Mouse (Mus musculus) kidney, embryonic 16.5 days (tissue): ENCODE results near the gene Aebp1. TPM values are rescaled to one million over a fixed set of nuclear protein-coding genes. Genes with fewer than 3 reads are reported as not detected.
"Not testable (repeated sequence)": the region's sequence is repeated elsewhere in the genome, so short reads cannot be mapped to it uniquely, and the experiment has no call there.

Source experiments
- ATAC-seq: fragments of 200-750 bp; cut with Nextera tagmentation; 2 replicates; pipeline ENCODE4 v1.8.0; 2017; ENCODE audit warnings: moderate TSS enrichment; ENCODE audit not compliant: low FRiP score, low TSS enrichment
- H3K27ac ChIP-seq: fragments of 300-500 bp; sonication (generic); 2 replicates; pipeline ENCODE4 v1.5.1; 2014; ENCODE audit warnings: low read length
- H3K27me3 ChIP-seq: fragments of 300-500 bp; sonication (generic); 2 replicates; pipeline ENCODE4 v1.6.1; 2014; ENCODE audit warnings: low read length, control low read depth, mixed read lengths; ENCODE audit not compliant: insufficient read depth
- H3K36me3 ChIP-seq: fragments of 300-500 bp; sonication (generic); 2 replicates; pipeline ENCODE4 v1.6.1; 2014; ENCODE audit warnings: low read length, control low read depth, mixed read lengths; ENCODE audit not compliant: insufficient read depth
- H3K4me1 ChIP-seq: fragments of 300-500 bp; sonication (generic); 2 replicates; pipeline ENCODE4 v1.6.1; 2014; ENCODE audit warnings: low read length, control low read depth, mixed read lengths; ENCODE audit not compliant: insufficient read depth
- H3K4me2 ChIP-seq: fragments of 300-500 bp; sonication (generic); replicated peaks from 2 replicates; pipeline ENCODE4 v1.6.1; 2014; ENCODE audit warnings: low read depth, low read length
- H3K4me3 ChIP-seq: fragments of 300-500 bp; sonication (generic); 2 replicates; pipeline ENCODE4 v1.5.1; 2014; ENCODE audit warnings: mild to moderate bottlenecking, low read length
- H3K9ac ChIP-seq: fragments of 300-500 bp; sonication (generic); replicated peaks from 2 replicates; pipeline ENCODE4 v1.6.1; 2014; ENCODE audit warnings: low read length
- H3K9me3 ChIP-seq: fragments of 300-500 bp; sonication (generic); 2 replicates; pipeline ENCODE4 v1.6.1; 2016; ENCODE audit warnings: low read length, control low read depth
- WGBS: fragments of 180-500 bp; shearing (Covaris S2); extraction: QIAGEN DNeasy Blood & Tissue Kit; methylation state at CpG from one replicate; pipeline ENCODE4 v1.1.7; 2014; 5-methylcytosine and 5-hydroxymethylcytosine counted together
- polyA plus RNA-seq: library from polyadenylated mRNA; unstranded; fragments of >200 nt; fragmentation: Nextera tagmentation; extraction: Ambion mirVana; gene quantifications from 2 replicates; pipeline ENCODE4 v1.2.1, GENCODE M21; 2015

Aebp1 gene
- polyA plus RNA-seq, 1 experiment from 2014 or later, result 61.1 TPM

DNA sequence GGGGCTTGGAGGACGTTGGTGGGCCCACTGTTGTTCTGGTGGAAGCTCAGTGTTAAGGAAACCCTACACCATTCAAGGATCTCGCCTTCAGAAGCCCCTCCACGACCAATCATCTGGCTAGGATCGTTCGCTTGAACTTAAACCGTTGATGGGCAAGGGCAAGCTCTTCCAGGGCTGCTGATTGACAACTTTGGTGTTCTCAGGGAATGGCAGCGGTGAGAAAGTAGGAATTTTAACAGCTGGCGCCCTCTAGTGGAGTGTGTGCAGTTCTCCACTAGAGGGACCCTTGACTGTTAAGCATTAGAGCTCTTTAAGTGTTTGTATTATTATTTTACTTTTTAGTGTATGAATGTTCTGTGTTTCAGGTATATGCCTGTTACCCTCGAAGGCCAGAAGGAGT, 24.4 kb downstream of the Aebp1 start:
- H3K9me3 ChIP-seq, result no peaks in the 10 kb centered on the region
- ATAC-seq, result peak; percentile 40; the same call in 1 of the 2 replicates
- no peaks in the 10 kb centered on the region for H3K36me3 ChIP-seq
- H3K9ac ChIP-seq, result no peak overlapping the region
- H3K4me3 ChIP-seq, result no peak overlapping the region
- H3K27ac ChIP-seq, result no peak overlapping the region
- peaks cover 3% of the 10 kb centered on the region; the same call in 1 of the 2 replicates for H3K4me1 ChIP-seq
- whole genome bisulfite sequencing, result 16% methylated on average over 9 of the region's 9 CpGs
- no peaks in the 10 kb centered on the region for H3K27me3 ChIP-seq
- no peak overlapping the region for H3K4me2 ChIP-seq

DNA sequence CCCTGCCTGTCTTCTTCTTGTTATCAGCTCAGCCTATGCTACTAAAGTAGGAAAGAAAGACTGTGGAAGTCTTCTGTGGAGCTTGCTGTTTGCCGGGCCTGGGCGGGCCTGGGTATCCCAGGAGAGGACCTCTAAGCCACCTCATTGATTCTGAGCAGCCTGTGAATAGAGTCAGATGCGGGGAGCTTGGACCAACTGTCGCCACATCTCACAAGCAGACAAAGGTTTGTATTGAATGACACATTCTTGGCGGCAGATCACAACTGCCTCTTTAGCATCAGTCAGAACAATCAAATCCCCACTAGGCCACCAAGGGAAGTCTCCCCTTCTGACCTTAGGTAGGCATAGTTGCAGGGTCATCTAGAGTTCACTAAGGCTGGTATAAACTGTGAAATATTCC, 25.5 kb downstream of the Aebp1 start:
- H3K9ac ChIP-seq, result no peak overlapping the region
- no peak for ATAC-seq
- H3K4me3 ChIP-seq, result no peak overlapping the region
- 77% methylated on average over 5 of the region's 5 CpGs for WGBS
- H3K27me3 ChIP-seq, result no peaks in the 10 kb centered on the region
- H3K27ac ChIP-seq, result no peak overlapping the region
- H3K36me3 ChIP-seq, result no peaks in the 10 kb centered on the region
- no peak overlapping the region for H3K4me2 ChIP-seq
- H3K4me1 ChIP-seq, result peaks cover 14% of the 10 kb centered on the region
- no peaks in the 10 kb centered on the region for H3K9me3 ChIP-seq

DNA sequence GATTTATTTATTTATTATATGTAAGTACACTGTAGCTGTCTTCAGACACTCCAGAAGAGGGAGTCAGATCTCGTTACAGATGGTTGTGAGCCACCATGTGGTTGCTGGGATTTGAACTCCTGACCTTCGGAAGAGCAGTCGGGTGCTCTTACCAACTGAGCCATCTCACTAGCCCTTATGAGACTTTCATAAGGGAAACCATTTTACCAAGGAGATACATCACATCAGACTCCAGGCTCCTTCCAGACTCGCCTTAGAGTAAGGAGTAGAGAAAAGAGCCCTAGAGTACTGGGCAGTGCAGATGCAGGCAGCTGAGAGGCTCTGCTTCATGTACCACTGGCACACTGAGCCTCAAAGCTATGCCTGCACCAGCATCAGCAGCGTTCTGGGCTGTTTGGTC, 26.8 kb downstream of the Aebp1 start:
- not testable (repeated sequence) for H3K36me3 ChIP-seq, H3K4me3 ChIP-seq, H3K27me3 ChIP-seq, H3K27ac ChIP-seq, H3K9me3 ChIP-seq, ATAC-seq, H3K4me2 ChIP-seq, H3K9ac ChIP-seq
- WGBS, result 71% methylated on average over 5 of the region's 5 CpGs
- peaks cover 26% of the 10 kb centered on the region for H3K4me1 ChIP-seq

DNA sequence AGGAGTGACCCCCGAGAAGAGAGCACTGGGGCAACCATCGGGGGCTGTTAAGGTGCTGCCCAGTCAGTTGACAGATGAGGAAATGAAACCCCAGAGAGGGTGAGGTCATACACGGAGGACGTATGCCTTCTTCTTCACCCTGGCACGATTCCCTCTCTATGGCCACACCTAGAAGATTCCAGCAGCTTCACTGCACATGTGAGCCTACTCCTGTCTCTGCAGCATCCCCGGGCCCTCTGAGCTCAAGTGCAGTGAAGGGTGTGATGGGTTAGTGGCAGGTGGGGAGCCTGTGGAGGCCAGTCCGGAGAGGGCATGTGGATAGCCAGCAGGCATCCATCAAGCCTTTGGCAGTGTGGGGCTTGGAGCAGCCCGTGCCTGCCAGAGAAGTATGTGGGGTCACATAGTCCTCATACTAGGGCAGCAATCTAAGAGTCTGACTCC, 30.4 kb downstream of the Aebp1 start:
- Histone ChIP-seq H3K4me3 (no peak overlapping the region), H3K9me3 (no peaks in the 10 kb centered on the region), H3K9ac (no peak overlapping the region), H3K27me3 (no peaks in the 10 kb centered on the region), H3K4me2 (no peak overlapping the region), H3K36me3 (no peaks in the 10 kb centered on the region), H3K4me1 (peaks cover 39% of the 10 kb centered on the region), H3K27ac (peak overlapping the region; percentile 69)
- WGBS, result 17% methylated on average over 8 of the region's 8 CpGs
- peak; percentile 91 for ATAC-seq

DNA sequence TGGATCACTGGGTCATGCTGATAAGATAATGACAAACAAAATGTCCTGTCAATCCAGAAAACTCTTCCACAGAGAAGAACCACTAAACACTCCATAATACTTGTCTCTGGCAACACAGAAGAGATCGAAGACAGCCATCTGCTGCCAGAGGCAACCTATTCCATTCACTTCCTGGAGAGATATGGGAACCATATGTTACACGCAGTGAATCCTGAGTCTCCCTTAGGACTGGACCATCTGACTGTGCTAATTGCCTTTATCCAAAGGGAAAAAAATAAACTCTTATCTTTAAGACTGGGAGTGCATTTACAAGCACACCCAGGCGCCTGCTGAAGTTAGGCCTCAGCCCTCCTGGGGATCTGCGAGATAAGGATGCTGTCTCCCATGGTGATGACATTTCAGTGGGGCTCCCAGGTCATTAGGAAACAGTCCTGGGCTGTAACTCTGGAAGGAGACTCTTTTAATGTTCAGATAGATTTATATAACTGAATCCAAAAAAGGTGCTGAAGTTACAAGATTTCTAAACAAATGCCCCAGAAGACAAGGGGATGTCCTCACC, 31.1 kb downstream of the Aebp1 start:
- Histone ChIP-seq H3K9me3 (no peaks in the 10 kb centered on the region), H3K4me3 (no peak overlapping the region), H3K9ac (no peak overlapping the region), H3K27me3 (no peaks in the 10 kb centered on the region), H3K27ac (peak overlapping the region; percentile 69), H3K4me2 (no peak overlapping the region), H3K4me1 (peaks cover 47% of the 10 kb centered on the region), H3K36me3 (no peaks in the 10 kb centered on the region)
- 54% methylated on average over 4 of the region's 4 CpGs for WGBS
- ATAC-seq, result no peak

DNA sequence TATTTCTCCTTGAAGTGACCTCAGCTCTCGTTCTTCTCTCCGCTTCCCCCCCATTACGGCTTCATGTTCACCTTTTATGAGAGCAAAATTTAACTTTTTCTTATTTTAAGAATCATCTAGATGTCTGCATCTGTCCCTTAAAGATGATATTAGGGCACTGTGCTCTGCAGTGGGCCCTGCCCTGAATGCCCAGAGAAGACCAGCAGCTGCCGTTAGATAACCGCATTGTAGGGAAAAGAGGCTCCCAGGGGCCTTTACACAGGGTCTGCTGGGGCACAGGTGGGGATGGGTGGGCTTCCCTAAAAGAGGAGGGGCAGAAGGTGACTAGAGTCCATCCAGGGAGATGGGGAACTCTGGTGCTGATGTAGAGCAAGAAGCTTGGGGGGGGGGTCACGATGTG, 32.1 kb downstream of the Aebp1 start:
- Histone ChIP-seq H3K9ac (0 out of 2 replicates have a peak overlapping the region, but pooled peaks have one; percentile 15), H3K4me2 (no peak overlapping the region), H3K9me3 (no peaks in the 10 kb centered on the region), H3K27ac (0 out of 2 replicates have a peak overlapping the region, but pooled peaks have one; percentile 18), H3K36me3 (no peaks in the 10 kb centered on the region), H3K27me3 (no peaks in the 10 kb centered on the region), H3K4me3 (no peak overlapping the region), H3K4me1 (peaks cover 54% of the 10 kb centered on the region)
- no peak for ATAC-seq
- 75% methylated on average over 6 of the region's 6 CpGs for WGBS

DNA sequence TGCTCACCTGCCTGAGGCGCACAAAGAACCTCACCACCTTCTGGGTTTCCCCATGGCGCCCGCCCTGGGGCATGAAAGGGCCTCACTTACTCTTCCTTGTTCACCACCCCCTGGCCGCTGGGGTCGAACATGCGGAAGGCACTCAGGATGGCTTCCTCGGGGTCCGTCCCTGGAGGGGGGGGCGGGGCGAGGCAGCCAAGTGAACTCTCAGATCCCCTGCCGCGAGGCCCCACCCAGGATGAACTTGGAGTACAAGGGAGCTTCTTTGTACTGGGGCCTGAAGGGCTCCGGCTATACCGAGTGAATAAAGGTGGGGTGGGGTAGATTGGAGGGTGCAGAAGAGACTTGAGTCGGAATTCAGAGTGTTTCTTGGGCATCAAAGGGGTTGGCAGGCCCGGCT, 35.5 kb downstream of the Aebp1 start:
- Histone ChIP-seq H3K4me2 (peak overlapping the region; percentile 24; the same call in 1 of the 2 replicates), H3K9me3 (no peaks in the 10 kb centered on the region), H3K27ac (no peak overlapping the region), H3K4me3 (no peak overlapping the region), H3K4me1 (peaks cover 50% of the 10 kb centered on the region), H3K27me3 (peaks cover 3% of the 10 kb centered on the region; the same call in 1 of the 2 replicates), H3K36me3 (no peaks in the 10 kb centered on the region), H3K9ac (no peak overlapping the region)
- 22% methylated on average over 16 of the region's 16 CpGs for WGBS
- no peak for ATAC-seq

DNA sequence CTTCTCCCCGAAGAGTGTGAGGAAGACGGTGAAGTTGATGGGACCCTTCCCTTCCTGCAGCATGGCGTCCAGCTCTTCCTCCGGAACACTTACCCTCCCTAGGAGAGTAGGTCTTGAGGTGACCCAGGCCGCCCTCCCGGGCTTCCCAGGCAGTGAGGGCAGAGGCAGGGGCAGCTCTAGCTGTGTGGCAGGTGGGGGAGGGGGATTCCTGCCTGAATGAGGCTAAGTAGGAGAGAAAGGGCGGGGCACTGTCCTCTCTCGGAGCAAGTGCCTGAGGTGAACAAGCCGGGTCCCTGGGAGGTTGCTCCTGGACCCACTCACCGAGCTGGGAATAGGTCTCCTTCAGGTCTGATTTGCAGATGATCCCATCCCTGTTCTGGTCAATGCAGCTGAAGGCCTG, 36.1 kb downstream of the Aebp1 start:
- Histone ChIP-seq H3K27me3 (peaks cover 6% of the 10 kb centered on the region; the same call in 1 of the 2 replicates), H3K27ac (no peak overlapping the region), H3K9me3 (no peaks in the 10 kb centered on the region), H3K4me1 (peaks cover 47% of the 10 kb centered on the region), H3K9ac (no peak overlapping the region), H3K36me3 (no peaks in the 10 kb centered on the region), H3K4me2 (peak overlapping the region; percentile 24; the same call in 1 of the 2 replicates), H3K4me3 (no peak overlapping the region)
- WGBS, result 20% methylated on average over 10 of the region's 10 CpGs
- ATAC-seq, result no peak

DNA sequence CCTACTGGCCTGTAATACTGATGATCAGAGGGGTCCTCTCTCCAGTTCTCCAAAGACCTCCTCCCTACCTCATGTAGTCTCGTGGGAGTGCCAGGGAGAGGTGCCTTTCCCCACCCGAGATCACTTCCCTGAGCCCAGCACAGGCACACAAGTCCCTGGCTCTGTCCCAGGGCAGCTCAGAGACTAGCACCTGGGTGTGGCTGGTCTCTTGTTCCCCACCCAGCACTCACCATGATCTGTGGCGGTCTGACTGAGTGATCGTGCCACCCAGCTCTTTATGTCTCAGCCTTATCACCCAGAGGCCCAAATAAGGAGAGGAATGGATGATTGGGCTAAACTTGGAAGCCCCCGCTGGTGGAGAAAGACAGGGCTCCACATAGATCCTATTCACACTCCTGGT, 36.8 kb downstream of the Aebp1 start, which contains the start of gene Myl7:
Gene Myl7, minus strand, starts transcription at position 252 of the 400 bp plus-strand sequence.
- WGBS, result 72% methylated on average over 5 of the region's 5 CpGs
- peaks cover 8% of the 10 kb centered on the region; the same call in 1 of the 2 replicates for H3K27me3 ChIP-seq
- H3K4me1 ChIP-seq, result peaks cover 42% of the 10 kb centered on the region
- no peak within 1 kb of the TSS for H3K27ac ChIP-seq
- ATAC-seq, result no peak
- no peak within 1 kb of the TSS for H3K9ac ChIP-seq
- peak within 1 kb of the TSS; percentile 24; the same call in 1 of the 2 replicates for H3K4me2 ChIP-seq
- H3K4me3 ChIP-seq, result no peak within 1 kb of the TSS
- H3K9me3 ChIP-seq, result no peaks in the 10 kb centered on the region
- no peaks in the 10 kb centered on the region for H3K36me3 ChIP-seq

DNA sequence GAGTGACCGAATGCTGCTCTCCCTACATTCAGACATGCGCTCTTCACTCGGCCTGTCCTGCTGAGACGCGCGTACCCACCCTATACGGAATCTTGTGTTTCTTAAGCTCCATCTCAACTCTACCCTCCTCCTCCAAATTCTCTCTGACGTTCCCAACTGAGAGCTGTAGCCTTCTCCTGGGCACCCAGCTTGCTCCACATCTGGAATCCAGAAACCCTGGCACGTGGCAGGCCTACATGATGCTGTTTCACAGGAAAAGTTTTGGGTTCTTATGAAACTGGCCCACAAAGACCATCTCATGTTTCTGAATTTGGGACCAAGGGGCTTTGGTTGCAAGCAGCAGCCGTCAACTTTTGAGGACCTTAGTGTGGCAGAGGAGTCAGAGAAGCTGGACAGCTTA, 37.5 kb downstream of the Aebp1 start:
- 94% methylated on average over 10 of the region's 10 CpGs for WGBS
- H3K27me3 ChIP-seq, result peaks cover 8% of the 10 kb centered on the region; the same call in 1 of the 2 replicates
- H3K36me3 ChIP-seq, result no peaks in the 10 kb centered on the region
- H3K9ac ChIP-seq, result no peak overlapping the region
- H3K9me3 ChIP-seq, result no peaks in the 10 kb centered on the region
- no peak for ATAC-seq
- peaks cover 34% of the 10 kb centered on the region for H3K4me1 ChIP-seq
- no peak overlapping the region for H3K27ac ChIP-seq
- no peak overlapping the region for H3K4me2 ChIP-seq
- H3K4me3 ChIP-seq, result no peak overlapping the region
